Mouse (Mus musculus) T-helper 2 cell (primary cell): ENCODE results near the gene Cmtm5.
"Not testable (repeated sequence)": the region's sequence is repeated elsewhere in the genome, so short reads cannot be mapped to it uniquely, and the experiment has no call there.

Experiments
- in situ Hi-C: fragments of 300-600 bp; cut with MboI, MseI; formaldehyde crosslinking; loops from one replicate; pipeline ENCODE4 v1.15.1; 2025; ENCODE audit warnings: high pct_unique_total_duplicates

Gene Cmtm5

GRCm38 (mm10) chr14:54958503-54958902, 22.4 kb downstream of the Cmtm5 start:
- in situ Hi-C loops: no loop called here

- in situ Hi-C loops: no loop called here
Observed at GRCm38 (mm10) chr14:54959197-54959596, 23.1 kb downstream of the Cmtm5 start.

- in situ Hi-C loops: not testable (repeated sequence)
Observed at GRCm38 (mm10) chr14:54959853-54960613, 24.0 kb downstream of the Cmtm5 start.

- in situ Hi-C loops: no loop called here
Observed at GRCm38 (mm10) chr14:54960769-54961168, 24.7 kb downstream of the Cmtm5 start.

- in situ Hi-C loops: no loop called here
Observed at GRCm38 (mm10) chr14:54961487-54961886, 25.4 kb downstream of the Cmtm5 start.

- in situ Hi-C loops: no loop called here
Observed at GRCm38 (mm10) chr14:54962714-54963113, 26.7 kb downstream of the Cmtm5 start.

GRCm38 (mm10) chr14:54963727-54964126, 27.7 kb downstream of the Cmtm5 start:
- in situ Hi-C loops: no loop called here

- in situ Hi-C loops: no loop called here
Observed at GRCm38 (mm10) chr14:54965044-54965443, 29.0 kb downstream of the Cmtm5 start.

- in situ Hi-C loops: no loop called here
Observed at GRCm38 (mm10) chr14:54965631-54966030, 29.6 kb downstream of the Cmtm5 start.

GRCm38 (mm10) chr14:54966320-54966977, 30.4 kb downstream of the Cmtm5 start, which contains the start of gene Myh6:
Gene Myh6, minus strand, starts transcription at chr14:54966927.
- in situ Hi-C loops: no loop called here

- in situ Hi-C loops: no loop called here
Observed at GRCm38 (mm10) chr14:54967874-54968273, 31.8 kb downstream of the Cmtm5 start.

GRCm38 (mm10) chr14:54968344-54968743, 32.3 kb downstream of the Cmtm5 start:
- in situ Hi-C loops: no loop called here

- in situ Hi-C loops: not testable (repeated sequence)
Observed at GRCm38 (mm10) chr14:54972786-54973185, 36.7 kb downstream of the Cmtm5 start.

- in situ Hi-C loops: no loop called here
Observed at GRCm38 (mm10) chr14:54974068-54974791, 38.2 kb downstream of the Cmtm5 start.

- in situ Hi-C loops: no loop called here
Observed at GRCm38 (mm10) chr14:54976633-54977032, 40.6 kb downstream of the Cmtm5 start, which contains the start of gene Gm17428. Gene Gm17428, plus strand, starts transcription at chr14:54976933.

GRCm38 (mm10) chr14:54978664-54979063, 42.6 kb downstream of the Cmtm5 start:
- in situ Hi-C loops: no loop called here

- in situ Hi-C loops: no loop called here
Observed at GRCm38 (mm10) chr14:54981934-54982333, 45.9 kb downstream of the Cmtm5 start.

- in situ Hi-C loops: not testable (repeated sequence)
Observed at GRCm38 (mm10) chr14:54988350-54988874, 52.4 kb downstream of the Cmtm5 start.
